Comparison of ENCODE assay signal across 8 mouse cellular contexts in genomic region chr1:93176525-93177332, GRCm38 (mm10). TPM values are rescaled to one million over a fixed set of nuclear protein-coding genes. Genes with fewer than 3 reads are reported as not detected.
A peak's percentile ranks its signal among the peaks of the same experiment; 100 is the strongest.
DNase-seq lines count a peak whose midpoint lies in the region; TF ChIP-seq lines count a peak whose summit lies in the region.

No protein-coding gene starts in this region.

- DNase-seq in layer of hippocampus, adult 11-12 months (ENCODE audit: low spot score), result peak; percentile 68
- no peak for DNase-seq in layer of hippocampus, adult 9-10 months (ENCODE audit: low spot score)
- DNase-seq in forelimb bud, embryonic 11.5 days (ENCODE audit: low read depth, low spot score), result peak; percentile 91
- DNase-seq in heart, postnatal 4 days, result peak; percentile 81
- peak; percentile 30 to 41 for DNase-seq in layer of hippocampus, adult 8-10 months (ENCODE audit: low spot score in 2 of 2)
- DNase-seq in lung, adult 2 months, result peak; percentile 36
- DNase-seq in ovary, postnatal 14 days (ENCODE audit: low spot score), result peak; percentile 85
- DNase-seq in thymus, postnatal 25 days, result no peak

- H3K4me1 ChIP-seq in lung, adult 2 months (ENCODE audit: control insufficient read depth, insufficient read depth, low read length), result no peaks in the 10 kb centered on the region

- no peak for TF ChIP-seq POLR2A in lung, adult 2 months (IDR thresholded peaks at IDR 0.05; ENCODE audit: borderline replicate concordance, extremely low read depth, low read depth, low read length)

- WGBS in lung, adult 2 months, result 7% methylated on average over 42 of the region's 44 CpGs

- H3K4me3 ChIP-seq in lung, adult 2 months (replicated peaks; ENCODE audit: extremely low read depth, low read depth, low read length), result no peak overlapping the region

- TF ChIP-seq CTCF in lung, adult 2 months (IDR thresholded peaks at IDR 0.05; ENCODE audit: insufficient read depth, low read length), result no peak

RNA-seq across cellular contexts. Expression of gene Crocc2, which starts 8.2 kb away (rescaled TPM):
- total RNA-seq in heart, postnatal 4 days (2021), result under 1 TPM; 0.45 to 0.48 TPM
- under 1 TPM; 0.27 to 0.72 (median 0.37) TPM for total RNA-seq in layer of hippocampus, adult 8-10 months (2022)
- polyA plus RNA-seq in lung, adult 2 months (2012; rRNA removed), result 2.2 and 2.8 TPM in 2 replicates

RNA-seq across cellular contexts. Expression of gene 2310007B03Rik, which starts 16.0 kb away (rescaled TPM):
- total RNA-seq in heart, postnatal 4 days (2021), result not detected
- total RNA-seq in layer of hippocampus, adult 8-10 months (2022), result not detected
- polyA plus RNA-seq in lung, adult 2 months (2012; rRNA removed), result 72.6 and 75.8 TPM in 2 replicates

RNA-seq across cellular contexts. Expression of gene Agxt, which starts 41.7 kb away (rescaled TPM):
- not detected for total RNA-seq in heart, postnatal 4 days (2021)
- not detected for total RNA-seq in layer of hippocampus, adult 8-10 months (2022)
- polyA plus RNA-seq in lung, adult 2 months (2012; rRNA removed), result not detected in 2 replicates

RNA-seq across cellular contexts. Expression of gene Sned1, which starts 58.9 kb away (rescaled TPM):
- 10 to 100 TPM; 11.0 to 11.4 TPM for total RNA-seq in heart, postnatal 4 days (2021)
- 10 to 100 TPM in 3 of 4 experiments, 1 to 10 TPM in 1; 9.9 to 13.5 (median 12.4) TPM for total RNA-seq in layer of hippocampus, adult 8-10 months (2022)
- polyA plus RNA-seq in lung, adult 2 months (2012; rRNA removed), result 26.6 and 28.1 TPM in 2 replicates

Comparison
In these comparisons a context has a peak if more than half of its experiments do, and no peak if none do; other contexts are left out.
1. DNase-seq: peak in layer of hippocampus, adult 11-12 months (single experiment), forelimb bud, embryonic 11.5 days (single experiment), heart, postnatal 4 days (single experiment), layer of hippocampus, adult 8-10 months (2 of 2), lung, adult 2 months (single experiment) and ovary, postnatal 14 days (single experiment); none in layer of hippocampus, adult 9-10 months (single experiment) and thymus, postnatal 25 days (single experiment).